Mouse (Mus musculus): ENCODE data around the gene Arhgef12.

Gene Arhgef12

GRCm38 (mm10) chr9:43108081-43108480, 1.0 kb upstream of the Arhgef12 start:
- no peak for DNase-seq

DNA sequence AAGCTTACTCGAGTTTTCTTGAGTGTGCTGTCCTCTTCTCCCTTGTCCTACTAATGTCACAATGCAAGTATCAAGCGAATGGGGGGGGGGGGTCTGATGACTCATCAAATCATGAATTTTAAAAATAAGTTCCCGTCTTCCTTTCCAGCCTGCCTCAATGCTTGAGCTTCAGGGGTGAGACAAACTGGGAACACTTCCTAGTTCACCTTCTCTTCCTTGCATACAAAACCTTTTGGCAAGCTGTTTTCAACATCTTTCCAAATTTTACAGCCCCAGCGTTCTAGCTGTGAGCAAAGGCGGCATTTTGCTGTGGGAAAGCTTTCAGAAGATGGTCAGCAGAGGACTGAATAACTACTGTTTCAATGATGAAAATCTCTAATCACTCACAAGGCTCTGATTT, 516 bp upstream of the Arhgef12 start:
- DNase-seq, result no peak

GRCm38 (mm10) chr9:43106426-43107186, 433 bp downstream of the Arhgef12 start:
- peak; percentile 44 to 67 for DNase-seq

- DNase-seq, result peak; percentile 91 to 94
These were observed 1.2 kb downstream of the Arhgef12 start for GRCm38 (mm10) chr9:43105664-43106361.

DNA sequence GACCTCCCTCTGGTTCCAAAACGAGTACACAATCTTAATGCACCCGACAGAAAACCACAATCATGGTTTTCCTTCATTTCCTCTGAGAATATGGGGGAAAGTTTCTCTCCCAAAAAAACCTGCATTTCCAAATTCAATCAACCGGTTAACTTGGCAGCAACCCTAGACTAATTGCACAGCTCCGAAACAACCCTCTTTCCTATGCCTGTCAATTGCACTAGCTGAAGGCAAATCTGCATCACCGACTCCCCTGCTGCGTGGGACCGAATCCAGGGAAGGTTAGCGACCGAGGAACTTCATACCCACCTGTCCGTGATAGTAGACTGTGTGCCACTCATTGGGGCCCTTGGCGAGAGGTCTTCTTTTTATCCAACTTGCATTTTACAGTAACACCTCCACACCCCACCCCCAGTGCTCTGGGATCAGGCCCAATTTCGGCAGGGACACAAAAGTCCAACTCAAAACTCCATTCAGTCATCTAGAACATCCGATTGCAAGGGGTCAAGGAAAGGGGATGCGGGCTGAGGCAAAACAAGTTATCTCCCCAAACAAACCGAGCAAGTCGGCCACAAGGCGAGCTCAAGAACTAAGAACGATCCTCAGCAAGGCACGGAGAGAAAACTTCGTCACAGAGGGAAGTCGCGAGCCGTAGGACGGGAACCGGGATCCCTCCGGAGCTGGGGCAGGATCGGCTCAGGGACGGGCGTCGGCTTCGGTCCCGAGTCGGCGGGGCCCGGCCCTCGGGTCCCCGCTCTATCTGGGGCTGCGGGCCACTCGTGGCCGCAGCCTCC, 2.0 kb downstream of the Arhgef12 start:
- DNase-seq, result peak; percentile 55 to 65

GRCm38 (mm10) chr9:43104526-43104872, 2.5 kb downstream of the Arhgef12 start:
- DNase-seq, result no peak

- DNase-seq, result peak in 1 of 2 experiments; percentile 31
These were observed 3.3 kb downstream of the Arhgef12 start for GRCm38 (mm10) chr9:43103675-43104299.

DNA sequence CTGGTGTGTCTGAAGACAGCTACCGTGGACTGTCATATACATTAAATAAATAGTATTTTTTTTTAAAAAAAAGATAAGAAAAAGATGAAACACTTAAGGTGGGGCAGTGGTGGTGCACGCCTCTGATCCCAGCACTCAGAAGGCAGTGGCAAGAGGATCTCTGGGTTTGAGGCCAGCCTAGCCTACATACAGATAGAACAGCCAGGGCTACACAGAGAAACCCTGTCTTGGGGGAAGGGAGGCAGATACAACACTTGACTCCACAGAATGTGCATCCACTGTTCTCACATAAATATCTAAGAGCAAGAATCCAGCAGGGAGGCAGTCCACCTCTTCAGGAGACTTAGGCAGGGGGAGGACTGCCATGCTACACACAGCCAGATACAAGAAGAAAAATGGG, 4.1 kb downstream of the Arhgef12 start:
- no peak for DNase-seq

DNA sequence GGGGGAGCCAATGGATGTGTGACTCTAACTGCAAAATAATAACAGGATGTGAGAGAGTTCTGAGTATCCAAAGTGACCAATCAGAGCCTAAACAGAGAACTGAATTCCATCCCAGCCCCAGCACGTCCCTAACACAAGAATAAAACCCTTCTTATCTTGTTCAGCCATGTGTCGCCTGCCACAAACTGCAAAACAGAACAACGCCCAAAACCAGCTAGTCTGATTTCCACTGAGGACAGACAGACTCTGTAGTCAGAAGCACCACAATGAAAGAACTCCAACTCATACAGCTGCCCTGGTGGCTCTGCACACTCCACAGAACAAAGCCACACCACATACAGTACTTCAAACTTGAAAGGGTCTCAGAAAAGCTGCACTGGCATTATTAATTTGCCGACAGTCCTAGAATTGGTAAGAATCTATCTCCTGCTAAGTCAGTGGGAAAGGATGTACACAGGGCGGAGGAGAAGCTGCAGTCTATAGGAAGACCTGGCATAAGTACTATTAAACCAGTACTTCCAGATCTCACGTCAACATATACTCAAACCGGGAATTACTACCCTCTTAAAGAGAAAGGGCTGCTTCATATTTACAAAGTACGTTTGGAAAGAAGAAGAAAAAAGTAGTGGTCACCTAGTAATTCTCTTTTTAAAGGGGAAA, 5.0 kb downstream of the Arhgef12 start:
- no peak for DNase-seq

DNA sequence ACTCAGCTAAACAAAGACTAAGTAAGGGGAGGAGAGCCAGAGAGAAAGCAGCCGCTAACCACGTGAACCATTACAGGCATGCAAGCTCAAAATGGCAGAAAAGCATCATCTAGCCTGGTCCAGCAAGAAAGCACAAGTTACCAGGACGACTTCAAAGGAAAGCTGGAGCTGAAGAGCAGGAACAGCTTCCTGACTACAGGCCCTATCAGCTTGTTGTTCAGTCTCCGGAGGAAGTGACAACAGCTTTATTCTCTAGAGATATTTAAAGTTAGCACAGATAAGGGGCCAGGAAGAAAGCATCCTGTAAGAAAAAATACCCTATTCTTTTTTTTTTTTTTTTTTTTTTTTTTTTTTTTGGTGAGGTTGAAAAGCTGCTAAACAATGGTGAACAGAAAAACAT, 8.1 kb downstream of the Arhgef12 start:
- DNase-seq, result no peak

- DNase-seq, result no peak
These were observed 9.1 kb downstream of the Arhgef12 start for GRCm38 (mm10) chr9:43097801-43098557.

DNA sequence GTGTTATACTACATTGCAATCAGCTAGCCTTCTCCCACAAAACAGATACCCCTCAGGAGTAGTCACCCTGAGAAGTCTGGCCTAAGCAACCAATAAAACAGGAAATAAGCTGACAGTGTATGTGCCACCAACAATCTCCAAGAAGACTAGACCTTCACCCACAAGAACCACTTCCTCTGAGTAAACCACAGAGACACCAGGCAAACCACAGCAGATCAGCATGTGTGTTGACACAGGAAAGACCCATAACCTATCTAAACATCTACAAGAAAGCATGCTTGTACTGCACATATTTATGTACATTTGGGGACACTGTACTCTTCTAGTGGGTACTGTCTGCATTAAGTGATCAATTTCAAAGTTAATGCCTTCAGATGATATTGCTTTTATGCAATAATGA, 10.7 kb downstream of the Arhgef12 start:
- DNase-seq, result no peak

GRCm38 (mm10) chr9:43094828-43095227, 12.2 kb downstream of the Arhgef12 start:
- no peak for DNase-seq

DNA sequence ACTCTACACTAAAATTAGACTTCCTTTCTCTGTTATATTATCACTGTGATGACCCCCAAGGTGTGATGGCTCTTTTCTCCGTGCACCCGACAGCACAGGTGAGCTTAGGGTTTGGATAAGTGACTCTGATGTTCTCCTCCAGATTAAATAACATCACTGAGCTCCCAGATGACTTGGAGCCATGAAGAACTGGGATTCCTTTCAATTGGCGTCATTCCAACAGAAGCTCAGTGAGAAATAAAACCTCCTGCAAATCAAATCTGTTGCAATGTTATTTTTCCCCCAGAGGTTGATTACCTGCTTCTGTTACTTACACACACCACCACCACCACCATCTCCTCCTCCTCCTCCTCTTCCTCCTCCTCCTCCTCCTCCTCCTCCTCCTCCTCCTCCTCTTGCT, 13.2 kb downstream of the Arhgef12 start:
- peak; percentile 44 to 47 for DNase-seq

- DNase-seq, result no peak
These were observed 21.3 kb downstream of the Arhgef12 start for GRCm38 (mm10) chr9:43085686-43086285.

DNA sequence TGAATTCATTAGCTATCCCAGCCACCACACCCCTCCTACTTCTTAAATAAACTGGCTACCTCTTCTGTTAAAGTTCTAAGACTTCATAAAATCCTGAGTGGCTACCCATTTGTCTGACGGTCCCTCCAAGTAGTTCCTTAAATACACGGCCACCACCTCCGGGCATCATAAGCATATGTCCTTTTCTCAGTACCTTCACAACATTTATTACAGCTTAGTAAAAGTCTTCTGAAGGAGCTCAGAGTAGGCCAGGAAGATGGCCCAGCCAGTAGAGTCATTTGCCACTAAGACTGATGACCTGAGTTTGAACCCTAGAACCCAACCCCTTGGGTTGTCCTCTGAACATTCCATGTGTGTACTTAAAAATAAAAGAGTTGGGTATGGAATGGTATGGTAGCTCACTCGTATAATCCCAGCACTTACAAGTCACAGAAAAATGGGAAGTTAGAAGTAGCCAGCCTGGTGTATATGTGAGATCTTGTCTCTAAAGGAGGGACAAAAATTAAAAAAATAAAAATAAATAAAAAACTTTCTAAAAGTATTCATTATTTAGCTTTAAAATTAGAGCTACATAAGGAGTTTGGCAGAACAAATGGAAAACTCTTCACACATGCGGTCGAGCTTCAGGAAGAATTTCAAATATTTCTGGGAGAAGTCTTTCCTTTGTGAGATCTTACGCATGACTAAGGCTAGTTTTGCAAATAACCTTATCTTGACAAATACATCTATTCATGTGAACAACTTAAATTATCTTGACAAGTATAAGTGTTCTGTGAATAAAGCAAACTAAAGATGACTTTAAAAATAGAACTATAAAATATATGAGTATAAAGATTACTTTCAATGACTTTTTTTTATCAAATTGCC, 22.3 kb downstream of the Arhgef12 start:
- DNase-seq, result no peak

DNA sequence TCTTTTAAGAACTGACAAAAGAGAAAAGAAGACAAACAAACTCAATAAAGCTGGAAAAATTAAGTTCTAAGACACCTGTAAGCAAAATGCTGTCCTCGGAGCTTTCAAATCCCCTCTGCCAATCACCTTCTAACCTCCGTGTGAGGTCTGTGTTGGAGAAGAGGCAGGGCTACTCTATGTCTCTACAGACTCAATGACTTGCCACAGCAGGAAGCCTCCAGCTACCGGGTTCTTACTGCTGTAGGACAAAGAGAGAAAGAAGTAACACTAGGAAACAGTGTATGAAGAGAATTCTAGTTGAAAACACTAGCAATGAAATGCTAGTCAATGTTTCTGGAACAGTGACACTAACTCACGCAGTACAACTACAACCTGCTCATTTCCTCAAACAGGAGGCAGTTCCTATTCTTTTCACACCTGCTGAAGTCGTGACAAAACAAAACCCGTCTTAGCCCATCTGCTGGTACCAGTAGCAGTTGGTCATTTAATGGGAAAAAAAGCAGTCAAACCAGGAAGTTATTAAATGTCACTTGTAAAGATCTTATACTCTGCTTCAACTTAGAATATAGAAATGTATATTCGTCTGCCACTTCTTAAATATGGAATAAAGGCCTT, 23.5 kb downstream of the Arhgef12 start:
- DNase-seq, result no peak

GRCm38 (mm10) chr9:43078711-43079110, 28.3 kb downstream of the Arhgef12 start:
- DNase-seq, result no peak

- no peak for DNase-seq
These were observed 30.9 kb downstream of the Arhgef12 start for GRCm38 (mm10) chr9:43076163-43076562.

DNA sequence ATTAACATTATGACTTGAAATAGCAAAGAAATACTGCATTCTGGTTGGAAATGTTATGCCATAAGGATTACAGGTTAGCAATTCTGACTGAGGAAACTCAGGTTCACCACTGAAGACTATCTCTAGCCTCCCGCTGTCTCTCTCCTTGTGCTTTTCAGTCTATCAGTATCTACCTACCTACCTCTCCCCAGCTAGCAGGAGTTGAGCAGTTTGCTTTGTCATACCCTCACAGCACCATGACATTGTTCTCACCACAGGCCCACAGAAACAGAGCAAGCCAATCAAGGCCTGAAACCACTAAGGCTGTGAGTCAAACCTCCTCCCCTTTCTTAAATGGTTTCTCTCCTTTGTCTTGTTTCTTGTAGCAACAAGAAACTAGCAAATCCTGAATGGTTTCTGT, 32.4 kb downstream of the Arhgef12 start:
- DNase-seq, result no peak
